Mouse (Mus musculus): ENCODE results near the gene Slc25a27. TPM values are rescaled to one million over a fixed set of nuclear protein-coding genes. Genes with fewer than 3 reads are reported as not detected.
A peak's percentile ranks its signal among the peaks of the same experiment; 100 is the strongest.

The Slc25a27 gene
- polyA plus RNA-seq, 1 experiment from 2014 or later = 10.4 TPM

- peak overlapping the region; percentile 74 for H3K4me2 ChIP-seq (ENCODE audit: low read depth, low read length)
- H3K9me3 ChIP-seq (ENCODE audit: control insufficient read depth, low read length) = no peaks in the 10 kb centered on the region
- no peak overlapping the region for H3K27ac ChIP-seq (ENCODE audit: low read length)
- H3K4me3 ChIP-seq (ENCODE audit: low read length) = peak overlapping the region; percentile 47
- peaks cover 15% of the 10 kb centered on the region for H3K4me1 ChIP-seq (ENCODE audit: control insufficient read depth, insufficient read depth, low read length)
- H3K9ac ChIP-seq (ENCODE audit: low read depth, low read length) = peak overlapping the region; percentile 38; the same call in 1 of the 2 replicates
- no peaks in the 10 kb centered on the region for H3K36me3 ChIP-seq (ENCODE audit: control insufficient read depth, insufficient read depth, low read length)
- 56% methylated on average over 13 of the region's 13 CpGs for WGBS
- H3K27me3 ChIP-seq (replicated peaks; ENCODE audit: control insufficient read depth, insufficient read depth, low read length) = peaks cover 32% of the 10 kb centered on the region
- no peak for ATAC-seq
Observed at GRCm38 (mm10) chr17:43630427-43630760, 36.6 kb downstream of the Slc25a27 start.

DNA sequence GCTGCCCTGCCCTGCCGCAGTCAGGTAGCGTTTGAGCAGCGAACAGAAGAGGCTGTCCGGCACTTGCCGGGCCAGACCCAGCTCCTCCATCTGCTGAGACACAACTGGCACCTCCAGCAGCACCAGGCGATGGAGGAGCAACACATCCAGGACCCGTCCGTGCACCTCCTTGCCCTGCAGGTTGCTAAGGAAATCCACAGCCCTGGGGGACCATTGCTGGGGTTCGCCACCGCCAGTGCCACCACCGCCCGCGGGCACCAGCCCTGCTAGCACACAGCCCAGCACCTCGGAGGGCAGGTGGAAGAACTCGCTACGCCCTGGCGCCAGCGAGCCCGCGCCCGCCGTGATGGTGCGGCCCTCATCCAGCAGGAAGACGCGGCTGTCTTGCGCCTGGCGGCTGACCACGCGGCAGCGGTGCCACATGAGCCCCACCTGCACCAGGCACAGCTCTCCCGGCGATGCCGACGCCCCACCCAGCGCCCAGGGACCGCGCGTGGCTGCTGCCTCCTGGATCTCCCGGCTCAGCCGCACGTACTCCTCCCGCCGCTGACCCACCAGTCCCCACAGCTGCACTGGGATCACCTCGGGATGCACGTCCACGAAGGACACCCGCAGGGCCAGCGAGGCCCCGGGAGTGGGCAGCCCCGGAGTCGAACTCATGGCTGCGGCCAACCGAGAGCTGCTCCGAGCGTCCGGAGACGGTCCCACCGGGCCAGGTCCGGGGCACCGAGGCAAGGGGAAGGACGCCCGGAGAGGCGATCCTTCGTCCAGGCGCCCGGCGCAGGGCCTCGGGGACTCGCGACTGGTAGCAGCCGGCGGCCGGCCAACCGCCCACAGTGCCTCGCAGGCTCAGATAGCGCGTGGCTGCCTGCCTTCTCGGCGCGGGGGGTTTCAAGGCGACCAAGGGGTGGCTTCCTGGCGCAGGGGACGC is 37.3 kb downstream of the Slc25a27 start, which contains the start of gene Tdrd6:
Gene Tdrd6, minus strand, starts transcription at position 804 of the 931 bp plus-strand sequence.
- Histone ChIP-seq H3K4me3 (ENCODE audit: low read length) (peak within 1 kb of the TSS; percentile 47), H3K4me2 (ENCODE audit: low read depth, low read length) (peak within 1 kb of the TSS; percentile 74), H3K4me1 (ENCODE audit: control insufficient read depth, insufficient read depth, low read length) (peaks cover 15% of the 10 kb centered on the region), H3K36me3 (ENCODE audit: control insufficient read depth, insufficient read depth, low read length) (no peaks in the 10 kb centered on the region), H3K9me3 (ENCODE audit: control insufficient read depth, low read length) (no peaks in the 10 kb centered on the region), H3K9ac (ENCODE audit: low read depth, low read length) (peak within 1 kb of the TSS; percentile 38; the same call in 1 of the 2 replicates), H3K27ac (ENCODE audit: low read length) (no peak within 1 kb of the TSS), H3K27me3 (replicated peaks; ENCODE audit: control insufficient read depth, insufficient read depth, low read length) (peaks cover 32% of the 10 kb centered on the region)
- peak; percentile 65 for ATAC-seq
- WGBS = 4% methylated on average over 83 of the region's 83 CpGs

GRCm38 (mm10) chr17:43629026-43629495 is 38.0 kb downstream of the Slc25a27 start:
- 0 out of 2 replicates have a peak overlapping the region, but pooled peaks have one; percentile 38 for H3K9ac ChIP-seq (ENCODE audit: low read depth, low read length)
- H3K27ac ChIP-seq (ENCODE audit: low read length) = no peak overlapping the region
- no peaks in the 10 kb centered on the region for H3K36me3 ChIP-seq (ENCODE audit: control insufficient read depth, insufficient read depth, low read length)
- H3K4me2 ChIP-seq (ENCODE audit: low read depth, low read length) = peak overlapping the region; percentile 74
- peak overlapping the region; percentile 47 for H3K4me3 ChIP-seq (ENCODE audit: low read length)
- peaks cover 32% of the 10 kb centered on the region for H3K27me3 ChIP-seq (replicated peaks; ENCODE audit: control insufficient read depth, insufficient read depth, low read length)
- ATAC-seq = no peak
- no peaks in the 10 kb centered on the region for H3K9me3 ChIP-seq (ENCODE audit: control insufficient read depth, low read length)
- peaks cover 15% of the 10 kb centered on the region for H3K4me1 ChIP-seq (ENCODE audit: control insufficient read depth, insufficient read depth, low read length)
- 20% methylated on average over 24 of the region's 24 CpGs for WGBS

DNA sequence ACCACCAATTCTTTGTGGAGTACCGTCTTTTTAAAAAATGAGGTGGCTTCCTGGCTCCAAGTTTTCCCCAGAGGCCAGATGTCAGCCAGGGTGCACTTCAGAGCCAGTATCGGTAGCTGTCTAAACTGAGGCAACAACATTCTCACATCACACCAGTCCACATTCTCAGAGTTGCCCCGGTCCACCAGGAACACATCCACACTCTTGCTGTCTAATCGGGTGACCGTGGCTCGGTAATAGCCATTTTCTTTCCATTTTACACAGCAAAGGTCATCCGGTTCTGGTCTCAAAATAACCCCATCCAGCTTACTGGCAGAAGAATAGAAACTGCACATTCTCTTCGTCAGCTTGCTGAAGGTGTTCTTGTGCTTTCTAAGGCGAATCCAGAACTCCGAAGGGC is 38.8 kb downstream of the Slc25a27 start:
- H3K9me3 ChIP-seq (ENCODE audit: control insufficient read depth, low read length) = no peaks in the 10 kb centered on the region
- peaks cover 32% of the 10 kb centered on the region for H3K27me3 ChIP-seq (replicated peaks; ENCODE audit: control insufficient read depth, insufficient read depth, low read length)
- H3K4me1 ChIP-seq (ENCODE audit: control insufficient read depth, insufficient read depth, low read length) = peaks cover 15% of the 10 kb centered on the region
- H3K4me2 ChIP-seq (ENCODE audit: low read depth, low read length) = no peak overlapping the region
- no peak for ATAC-seq
- no peak overlapping the region for H3K9ac ChIP-seq (ENCODE audit: low read depth, low read length)
- 93% methylated on average over 10 of the region's 10 CpGs for WGBS
- no peaks in the 10 kb centered on the region for H3K36me3 ChIP-seq (ENCODE audit: control insufficient read depth, insufficient read depth, low read length)
- no peak overlapping the region for H3K4me3 ChIP-seq (ENCODE audit: low read length)
- H3K27ac ChIP-seq (ENCODE audit: low read length) = no peak overlapping the region

GRCm38 (mm10) chr17:43622076-43622475 is 44.9 kb downstream of the Slc25a27 start:
- Histone ChIP-seq H3K4me1 (ENCODE audit: control insufficient read depth, insufficient read depth, low read length) (no peaks in the 10 kb centered on the region), H3K27me3 (replicated peaks; ENCODE audit: control insufficient read depth, insufficient read depth, low read length) (no peaks in the 10 kb centered on the region), H3K4me3 (ENCODE audit: low read length) (no peak overlapping the region), H3K36me3 (ENCODE audit: control insufficient read depth, insufficient read depth, low read length) (no peaks in the 10 kb centered on the region), H3K27ac (ENCODE audit: low read length) (no peak overlapping the region), H3K9me3 (ENCODE audit: control insufficient read depth, low read length) (no peaks in the 10 kb centered on the region), H3K4me2 (ENCODE audit: low read depth, low read length) (no peak overlapping the region), H3K9ac (ENCODE audit: low read depth, low read length) (no peak overlapping the region)
- ATAC-seq = peak; percentile 86
- 80% methylated on average over 10 of the region's 10 CpGs for WGBS

GRCm38 (mm10) chr17:43619156-43619555 is 47.9 kb downstream of the Slc25a27 start:
- H3K27ac ChIP-seq (ENCODE audit: low read length) = no peak overlapping the region
- H3K4me3 ChIP-seq (ENCODE audit: low read length) = no peak overlapping the region
- 84% methylated on average over 9 of the region's 9 CpGs for WGBS
- H3K36me3 ChIP-seq (ENCODE audit: control insufficient read depth, insufficient read depth, low read length) = no peaks in the 10 kb centered on the region
- H3K9me3 ChIP-seq (ENCODE audit: control insufficient read depth, low read length) = no peaks in the 10 kb centered on the region
- no peak for ATAC-seq
- H3K4me1 ChIP-seq (ENCODE audit: control insufficient read depth, insufficient read depth, low read length) = no peaks in the 10 kb centered on the region
- H3K9ac ChIP-seq (ENCODE audit: low read depth, low read length) = no peak overlapping the region
- H3K4me2 ChIP-seq (ENCODE audit: low read depth, low read length) = no peak overlapping the region
- H3K27me3 ChIP-seq (replicated peaks; ENCODE audit: control insufficient read depth, insufficient read depth, low read length) = no peaks in the 10 kb centered on the region

DNA sequence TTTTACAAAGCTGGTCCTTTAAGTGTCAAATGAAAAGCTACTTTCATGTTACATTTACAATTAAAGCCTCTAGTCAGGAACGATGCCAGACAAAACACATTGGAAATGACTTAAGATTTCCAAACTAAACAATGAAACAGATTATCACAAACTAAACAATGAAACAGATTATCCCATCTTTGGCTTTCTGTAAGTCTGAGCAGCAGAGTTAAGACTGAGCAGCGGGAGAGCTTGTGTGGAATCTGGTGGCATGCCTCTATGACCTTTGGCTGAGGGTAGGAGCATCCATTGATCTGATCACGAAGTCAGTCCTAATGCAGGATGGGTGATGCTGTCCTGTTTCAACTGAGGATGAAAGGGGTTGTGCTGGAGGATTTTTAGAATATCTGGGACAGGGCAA is 54.8 kb downstream of the Slc25a27 start:
- no peaks in the 10 kb centered on the region for H3K36me3 ChIP-seq (ENCODE audit: control insufficient read depth, insufficient read depth, low read length)
- H3K9ac ChIP-seq (ENCODE audit: low read depth, low read length) = no peak overlapping the region
- no peaks in the 10 kb centered on the region for H3K9me3 ChIP-seq (ENCODE audit: control insufficient read depth, low read length)
- 65% methylated on average over 3 of the region's 3 CpGs for WGBS
- no peak overlapping the region for H3K4me2 ChIP-seq (ENCODE audit: low read depth, low read length)
- H3K27ac ChIP-seq (ENCODE audit: low read length) = no peak overlapping the region
- H3K4me1 ChIP-seq (ENCODE audit: control insufficient read depth, insufficient read depth, low read length) = no peaks in the 10 kb centered on the region
- no peak for ATAC-seq
- H3K27me3 ChIP-seq (replicated peaks; ENCODE audit: control insufficient read depth, insufficient read depth, low read length) = no peaks in the 10 kb centered on the region
- H3K4me3 ChIP-seq (ENCODE audit: low read length) = no peak overlapping the region

GRCm38 (mm10) chr17:43611586-43611985 is 55.4 kb downstream of the Slc25a27 start:
- no peaks in the 10 kb centered on the region for H3K27me3 ChIP-seq (replicated peaks; ENCODE audit: control insufficient read depth, insufficient read depth, low read length)
- no peaks in the 10 kb centered on the region for H3K36me3 ChIP-seq (ENCODE audit: control insufficient read depth, insufficient read depth, low read length)
- WGBS = 17% methylated on average over 7 of the region's 7 CpGs
- no peak overlapping the region for H3K4me3 ChIP-seq (ENCODE audit: low read length)
- H3K9ac ChIP-seq (ENCODE audit: low read depth, low read length) = no peak overlapping the region
- no peak for ATAC-seq
- H3K4me1 ChIP-seq (ENCODE audit: control insufficient read depth, insufficient read depth, low read length) = no peaks in the 10 kb centered on the region
- H3K27ac ChIP-seq (ENCODE audit: low read length) = no peak overlapping the region
- no peak overlapping the region for H3K4me2 ChIP-seq (ENCODE audit: low read depth, low read length)
- H3K9me3 ChIP-seq (ENCODE audit: control insufficient read depth, low read length) = no peaks in the 10 kb centered on the region

DNA sequence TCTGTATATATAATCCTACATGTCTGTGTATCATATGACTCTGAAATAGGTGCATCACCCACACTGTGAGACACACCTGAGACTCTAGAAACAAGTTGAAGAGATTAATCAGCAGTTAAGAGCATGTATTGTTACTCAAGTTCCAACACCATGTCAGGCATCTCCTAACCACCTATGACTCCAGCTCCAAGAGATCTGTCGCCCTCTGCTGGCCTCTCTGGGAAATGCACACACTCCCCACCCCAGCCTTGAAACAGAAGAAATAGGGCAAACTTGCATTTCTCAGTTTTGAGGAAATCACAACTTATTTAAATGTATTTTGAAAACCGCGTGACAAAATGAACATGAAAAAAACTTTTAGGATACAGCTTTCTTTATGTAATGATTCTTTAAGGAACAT is 60.3 kb downstream of the Slc25a27 start:
- no peak overlapping the region for H3K4me3 ChIP-seq (ENCODE audit: low read length)
- H3K9ac ChIP-seq (ENCODE audit: low read depth, low read length) = no peak overlapping the region
- H3K4me2 ChIP-seq (ENCODE audit: low read depth, low read length) = no peak overlapping the region
- H3K4me1 ChIP-seq (ENCODE audit: control insufficient read depth, insufficient read depth, low read length) = no peaks in the 10 kb centered on the region
- H3K27me3 ChIP-seq (replicated peaks; ENCODE audit: control insufficient read depth, insufficient read depth, low read length) = no peaks in the 10 kb centered on the region
- H3K36me3 ChIP-seq (ENCODE audit: control insufficient read depth, insufficient read depth, low read length) = no peaks in the 10 kb centered on the region
- 0 out of 2 replicates have a peak, but pooled peaks have one; percentile 9 for ATAC-seq
- 19% methylated on average over 3 of the region's 3 CpGs for WGBS
- H3K9me3 ChIP-seq (ENCODE audit: control insufficient read depth, low read length) = no peaks in the 10 kb centered on the region
- no peak overlapping the region for H3K27ac ChIP-seq (ENCODE audit: low read length)
